Mouse (Mus musculus) limb, embryonic 13.5 days (tissue): ENCODE measurements around the gene Phtf2. TPM values are rescaled to one million over a fixed set of nuclear protein-coding genes. Genes with fewer than 3 reads are reported as not detected.

Source experiments
- ATAC-seq: fragments of 200-750 bp; cut with Nextera tagmentation; 2 replicates; pipeline ENCODE4 v1.8.0; 2017; ENCODE audit warnings: low read depth, moderate number of reproducible peaks, moderate TSS enrichment; ENCODE audit not compliant: low FRiP score
- H3K27ac ChIP-seq: fragments of 300-500 bp; sonication (generic); 2 replicates; pipeline ENCODE4 v1.5.1; 2015; ENCODE audit warnings: inconsistent platforms, mild to moderate bottlenecking, moderate library complexity
- H3K27me3 ChIP-seq: fragments of 300-500 bp; sonication (generic); 2 replicates; pipeline ENCODE4 v1.6.1; 2015; ENCODE audit warnings: mild to moderate bottlenecking, inconsistent platforms
- H3K36me3 ChIP-seq: fragments of 300-500 bp; sonication (generic); 2 replicates; pipeline ENCODE4 v1.6.1; 2015; ENCODE audit warnings: inconsistent platforms, mild to moderate bottlenecking, moderate library complexity
- H3K4me1 ChIP-seq: fragments of 300-500 bp; sonication (generic); 2 replicates; pipeline ENCODE4 v1.6.1; 2015; ENCODE audit warnings: inconsistent platforms
- H3K4me2 ChIP-seq: fragments of 300-500 bp; sonication (generic); replicated peaks from 2 replicates; pipeline ENCODE4 v1.6.1; 2015; ENCODE audit warnings: inconsistent platforms, mild to moderate bottlenecking, moderate library complexity
- H3K4me3 ChIP-seq: fragments of 300-500 bp; sonication (generic); 2 replicates; pipeline ENCODE4 v1.5.1; 2015; ENCODE audit warnings: moderate library complexity, mild to moderate bottlenecking, inconsistent platforms
- H3K9ac ChIP-seq: fragments of 300-500 bp; sonication (generic); 2 replicates; pipeline ENCODE4 v1.6.1; 2015; ENCODE audit warnings: mild to moderate bottlenecking, inconsistent platforms
- H3K9me3 ChIP-seq: fragments of 300-500 bp; sonication (generic); 2 replicates; pipeline ENCODE4 v1.6.1; 2016; ENCODE audit warnings: inconsistent platforms
- WGBS: fragments of 180-500 bp; shearing (Covaris S2); methylation state at CpG from one replicate; pipeline ENCODE4 v1.1.7; 2015; 5-methylcytosine and 5-hydroxymethylcytosine counted together
- polyA plus RNA-seq: library from polyadenylated mRNA; unstranded; fragments of >200 nt; fragmentation: Nextera tagmentation; extraction: Ambion mirVana; gene quantifications from 2 replicates; pipeline ENCODE4 v1.2.1, GENCODE M21; 2015

Phtf2 gene
- polyA plus RNA-seq, 1 experiment from 2014 or later, result 15.7 TPM

DNA sequence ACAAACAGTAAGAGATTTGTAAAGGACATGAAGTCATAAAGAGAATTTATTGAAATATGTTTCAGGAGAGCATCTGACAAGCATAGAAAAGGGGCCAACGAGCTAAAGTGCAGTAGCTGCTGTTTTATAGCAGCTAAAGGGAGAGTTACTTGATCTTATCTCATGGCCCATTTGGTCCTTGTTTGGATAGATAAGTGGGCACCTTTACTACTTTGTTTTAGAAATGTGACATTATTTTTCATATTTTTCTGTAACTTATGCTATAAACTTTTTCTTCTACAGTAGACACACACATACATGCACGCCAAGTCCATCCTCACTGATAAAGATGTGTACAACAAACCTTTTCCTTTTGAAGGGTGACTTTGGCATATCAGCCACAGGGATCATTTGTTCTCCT is 23.5 kb upstream of the Phtf2 start:
- 71% methylated on average over 2 of the region's 2 CpGs for WGBS
- Histone ChIP-seq H3K9ac (no peak overlapping the region), H3K4me1 (no peaks in the 10 kb centered on the region), H3K27me3 (no peaks in the 10 kb centered on the region), H3K27ac (no peak overlapping the region), H3K9me3 (no peaks in the 10 kb centered on the region), H3K36me3 (peaks cover 35% of the 10 kb centered on the region), H3K4me2 (no peak overlapping the region), H3K4me3 (no peak overlapping the region)
- no peak for ATAC-seq

- ATAC-seq, result no peak
- H3K4me3 ChIP-seq, result no peak overlapping the region
- no peak overlapping the region for H3K9ac ChIP-seq
- 82% methylated on average over 2 of the region's 2 CpGs for WGBS
- H3K27me3 ChIP-seq, result no peaks in the 10 kb centered on the region
- no peaks in the 10 kb centered on the region for H3K9me3 ChIP-seq
- no peaks in the 10 kb centered on the region for H3K4me1 ChIP-seq
- H3K36me3 ChIP-seq, result peaks cover 39% of the 10 kb centered on the region
- no peak overlapping the region for H3K27ac ChIP-seq
- no peak overlapping the region for H3K4me2 ChIP-seq
These were observed 22.7 kb upstream of the Phtf2 start for GRCm38 (mm10) chr5:20904647-20905046.

DNA sequence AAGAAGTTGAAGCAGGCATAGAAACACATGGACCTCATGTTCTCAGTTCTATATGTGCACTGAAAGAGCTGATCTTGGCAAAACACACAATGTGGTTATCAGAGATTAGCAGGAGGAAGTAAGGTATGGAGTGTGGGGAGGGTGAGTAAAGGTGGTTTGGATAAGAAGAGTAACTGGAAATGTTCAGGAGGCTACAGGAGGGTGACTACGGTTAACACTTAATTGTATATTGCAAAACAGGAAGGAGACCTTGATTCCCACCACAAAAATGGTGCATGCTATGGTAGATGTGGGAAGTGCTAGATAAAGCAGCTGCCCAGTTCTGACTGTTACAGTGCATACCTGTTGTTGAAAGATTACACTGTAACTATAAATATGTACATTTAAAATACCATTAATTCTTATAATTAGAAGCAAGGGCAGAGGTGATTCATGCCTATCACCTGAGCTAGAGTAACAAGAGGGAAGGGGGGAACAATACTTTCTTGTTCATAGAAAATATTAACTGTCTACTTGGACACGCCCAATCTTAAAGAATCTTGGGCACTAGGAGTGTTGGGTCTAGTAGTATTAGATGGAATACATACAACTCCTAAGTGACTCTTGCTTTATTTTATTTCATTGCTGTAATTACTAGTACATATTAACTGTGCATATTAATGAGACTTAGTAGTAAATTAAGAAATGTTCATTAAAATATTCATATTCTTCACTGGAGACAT is 15.7 kb upstream of the Phtf2 start:
- Histone ChIP-seq H3K9me3 (no peaks in the 10 kb centered on the region), H3K9ac (no peak overlapping the region)

GRCm38 (mm10) chr5:20884036-20884620 is 2.2 kb upstream of the Phtf2 start:
- peaks cover 18% of the 10 kb centered on the region for H3K4me1 ChIP-seq
- 80% methylated on average over 4 of the region's 4 CpGs for WGBS
- H3K4me3 ChIP-seq, result no peak overlapping the region
- no peak overlapping the region for H3K27ac ChIP-seq
- peaks cover 26% of the 10 kb centered on the region for H3K36me3 ChIP-seq
- H3K9me3 ChIP-seq, result no peaks in the 10 kb centered on the region
- peak overlapping the region; percentile 76 for H3K4me2 ChIP-seq
- 0 out of 2 replicates have a peak overlapping the region, but pooled peaks have one; percentile 26 for H3K9ac ChIP-seq
- no peaks in the 10 kb centered on the region for H3K27me3 ChIP-seq
- ATAC-seq, result no peak

More for the DNA sequence above, 15.7 kb upstream of the Phtf2 start:
- H3K36me3 ChIP-seq, result peaks cover 38% of the 10 kb centered on the region
- H3K4me2 ChIP-seq, result no peak overlapping the region
- H3K27me3 ChIP-seq, result no peaks in the 10 kb centered on the region
- WGBS, result 95% methylated on average over 2 of the region's 2 CpGs
- no peak for ATAC-seq
- no peak overlapping the region for H3K27ac ChIP-seq
- no peaks in the 10 kb centered on the region for H3K4me1 ChIP-seq
- H3K4me3 ChIP-seq, result no peak overlapping the region

DNA sequence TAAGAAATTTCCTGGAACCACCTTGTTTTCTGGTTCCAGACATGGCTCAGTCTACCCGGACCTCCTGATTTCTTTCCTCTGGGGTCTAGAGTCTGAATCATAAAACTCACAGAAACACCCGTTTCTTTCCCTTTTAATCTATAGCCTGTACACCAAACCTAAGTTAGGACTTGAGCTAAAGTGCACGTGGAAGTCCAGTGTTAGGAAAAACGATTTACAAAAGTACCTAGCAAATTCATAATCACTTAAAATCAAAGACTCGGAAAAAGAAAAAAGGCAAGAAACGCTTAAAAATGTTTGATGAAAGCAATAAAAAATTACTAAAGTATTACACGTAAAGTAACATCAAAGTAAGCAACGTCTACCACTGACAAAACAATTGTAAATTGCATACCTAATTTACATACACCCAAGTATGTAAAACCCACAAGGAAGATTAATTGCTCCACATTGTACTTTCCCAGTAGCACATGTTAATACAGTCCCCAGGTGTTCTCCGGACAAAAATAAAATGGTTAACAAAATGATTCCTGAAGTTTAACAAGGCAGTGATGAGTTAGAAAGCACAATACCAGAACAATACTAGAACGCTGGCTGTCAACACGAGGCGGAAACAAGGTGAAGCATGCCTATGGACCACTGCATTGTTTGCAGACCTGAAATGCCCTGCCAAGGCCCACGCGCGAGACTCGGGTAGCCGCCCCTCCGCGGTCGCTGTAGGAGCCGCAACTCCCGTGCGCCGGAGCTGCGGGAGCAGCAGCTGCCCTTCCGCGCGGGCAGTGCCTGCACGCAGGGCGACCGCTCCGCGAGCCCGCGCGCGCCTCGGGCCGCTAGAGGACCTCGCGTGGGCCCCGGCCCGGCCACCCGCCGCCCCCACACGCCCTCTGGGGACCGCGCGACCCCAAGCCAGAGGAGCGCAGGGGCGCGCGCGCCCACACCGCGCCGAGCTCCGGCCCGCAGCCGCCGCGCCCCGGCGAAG is 838 bp downstream of the Phtf2 start:
- Histone ChIP-seq H3K27ac (peak overlapping the region; percentile 94), H3K4me2 (peak overlapping the region; percentile 69), H3K36me3 (peaks cover 10% of the 10 kb centered on the region), H3K9ac (peak overlapping the region; percentile 86), H3K4me1 (peaks cover 18% of the 10 kb centered on the region), H3K9me3 (no peaks in the 10 kb centered on the region), H3K4me3 (peak overlapping the region; percentile 89), H3K27me3 (no peaks in the 10 kb centered on the region)
- WGBS, result 1% methylated on average over 44 of the region's 64 CpGs
- ATAC-seq, result no peak; the same call in 1 of the 2 replicates

DNA sequence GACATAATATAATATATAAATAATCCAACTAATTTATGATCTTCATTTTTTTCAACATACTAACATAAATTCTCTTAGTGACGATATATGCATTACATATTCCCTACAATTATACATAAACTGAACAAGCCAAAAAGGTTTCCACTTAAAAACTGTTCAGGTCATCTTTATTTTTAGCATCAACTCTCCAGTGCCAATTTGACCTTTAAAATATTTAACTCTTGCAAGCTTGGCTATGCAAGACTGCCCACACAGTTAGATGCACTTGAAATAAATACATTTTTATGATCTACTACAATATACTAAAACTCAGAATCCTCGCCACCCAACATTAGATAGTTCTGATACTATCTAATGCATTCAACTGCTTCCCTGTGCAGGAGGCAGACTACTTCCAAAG is 1.5 kb downstream of the Phtf2 start:
- Histone ChIP-seq H3K27me3 (no peaks in the 10 kb centered on the region), H3K4me1 (peaks cover 18% of the 10 kb centered on the region), H3K4me3 (peak overlapping the region; percentile 89), H3K27ac (no peak overlapping the region), H3K9ac (no peak overlapping the region), H3K4me2 (peak overlapping the region; percentile 69), H3K36me3 (peaks cover 3% of the 10 kb centered on the region), H3K9me3 (no peaks in the 10 kb centered on the region)
- WGBS, result 64% methylated on average over 2 of the region's 2 CpGs
- no peak for ATAC-seq

- H3K9me3 ChIP-seq, result no peaks in the 10 kb centered on the region
- no peak overlapping the region for H3K27ac ChIP-seq
- 58% methylated on average over 1 of the region's 1 CpGs for WGBS
- no peaks in the 10 kb centered on the region for H3K36me3 ChIP-seq
- H3K4me2 ChIP-seq, result no peak overlapping the region
- ATAC-seq, result no peak
- no peak overlapping the region for H3K4me3 ChIP-seq
- H3K4me1 ChIP-seq, result peaks cover 5% of the 10 kb centered on the region
- no peak overlapping the region for H3K9ac ChIP-seq
- H3K27me3 ChIP-seq, result no peaks in the 10 kb centered on the region
These were observed 4.9 kb downstream of the Phtf2 start for GRCm38 (mm10) chr5:20876934-20877426.

DNA sequence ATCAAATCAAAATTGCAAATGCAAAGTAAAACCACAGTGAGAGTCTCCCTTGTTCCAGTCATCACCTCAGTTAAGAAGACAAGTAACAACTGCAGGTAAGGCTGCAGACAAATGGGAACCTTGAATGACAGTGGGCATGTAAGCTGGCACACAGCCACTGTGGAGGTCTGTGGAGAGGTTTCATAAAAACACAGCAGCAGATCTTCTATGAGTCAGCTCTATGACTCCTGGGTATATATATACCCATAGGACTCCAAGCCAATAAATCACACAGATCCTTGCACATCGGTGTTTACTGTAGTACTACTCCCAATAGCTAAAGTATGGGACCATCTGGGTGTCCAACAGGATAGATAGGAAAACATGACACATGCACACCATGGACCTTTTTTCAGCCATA is 8.8 kb downstream of the Phtf2 start:
- no peak for ATAC-seq
- Histone ChIP-seq H3K27me3 (no peaks in the 10 kb centered on the region), H3K4me1 (no peaks in the 10 kb centered on the region), H3K9ac (no peak overlapping the region), H3K4me3 (no peak overlapping the region), H3K36me3 (no peaks in the 10 kb centered on the region), H3K9me3 (peaks cover 3% of the 10 kb centered on the region; the same call in 1 of the 2 replicates), H3K27ac (no peak overlapping the region), H3K4me2 (no peak overlapping the region)
- WGBS, result 83% methylated on average over 1 of the region's 1 CpGs

DNA sequence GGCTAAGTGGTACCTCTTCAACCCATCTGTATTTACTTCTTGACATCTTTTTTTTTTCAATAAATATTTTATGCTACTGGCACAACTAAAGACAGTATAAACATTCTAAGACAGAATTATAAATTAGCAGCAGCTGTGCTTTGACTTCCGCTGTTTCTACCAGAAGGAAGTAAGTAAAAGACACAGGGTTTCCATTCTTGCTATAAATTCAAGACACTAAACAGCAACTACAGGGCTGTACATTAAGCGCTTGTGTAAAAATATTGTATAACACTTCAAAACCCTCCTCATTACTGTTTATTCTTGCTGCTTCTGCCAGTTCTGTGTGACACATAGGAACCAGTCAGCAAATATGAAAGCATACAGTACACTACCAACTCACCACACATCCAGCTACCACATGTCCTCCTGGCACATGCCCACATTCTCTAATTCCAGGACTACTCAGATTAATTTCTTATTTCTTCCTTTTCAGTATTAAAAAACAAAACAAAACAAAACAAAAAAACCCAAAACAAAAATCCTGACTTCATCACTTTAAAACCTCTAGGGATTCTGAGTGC is 16.6 kb downstream of the Phtf2 start:
- no peaks in the 10 kb centered on the region for H3K9me3 ChIP-seq
- H3K4me2 ChIP-seq, result no peak overlapping the region
- no peak for ATAC-seq
- no peak overlapping the region for H3K9ac ChIP-seq
- H3K36me3 ChIP-seq, result no peaks in the 10 kb centered on the region
- 69% methylated on average over 2 of the region's 2 CpGs for WGBS
- H3K27ac ChIP-seq, result no peak overlapping the region
- no peaks in the 10 kb centered on the region for H3K27me3 ChIP-seq
- no peak overlapping the region for H3K4me3 ChIP-seq
- no peaks in the 10 kb centered on the region for H3K4me1 ChIP-seq

- Histone ChIP-seq H3K4me1 (no peaks in the 10 kb centered on the region), H3K27ac (no peak overlapping the region), H3K9ac (no peak overlapping the region), H3K27me3 (no peaks in the 10 kb centered on the region), H3K4me2 (no peak overlapping the region), H3K9me3 (no peaks in the 10 kb centered on the region), H3K36me3 (0 out of 2 replicates have a peak, but pooled peaks cover under 1% of the 10 kb centered on the region), H3K4me3 (no peak overlapping the region)
- ATAC-seq, result no peak
- 78% methylated on average over 4 of the region's 4 CpGs for WGBS
These were observed 17.5 kb downstream of the Phtf2 start for GRCm38 (mm10) chr5:20864216-20864969.

- no peak overlapping the region for H3K4me2 ChIP-seq
- no peak for ATAC-seq
- no peak overlapping the region for H3K27ac ChIP-seq
- 84% methylated on average over 2 of the region's 2 CpGs for WGBS
- no peaks in the 10 kb centered on the region for H3K9me3 ChIP-seq
- no peak overlapping the region for H3K9ac ChIP-seq
- no peaks in the 10 kb centered on the region for H3K4me1 ChIP-seq
- H3K4me3 ChIP-seq, result no peak overlapping the region
- no peaks in the 10 kb centered on the region for H3K27me3 ChIP-seq
- H3K36me3 ChIP-seq, result peaks cover 7% of the 10 kb centered on the region; the same call in 1 of the 2 replicates
These were observed 20.0 kb downstream of the Phtf2 start for GRCm38 (mm10) chr5:20861901-20862300.
